Mouse (Mus musculus): ENCODE measurements around the gene Lrrc34. TPM values are rescaled to one million over a fixed set of nuclear protein-coding genes. Genes with fewer than 3 reads are reported as not detected.

Lrrc34 gene
- 0.27 and 0.68 TPM in 2 replicates for polyA plus RNA-seq (2014; fragmentation: Nextera tagmentation; extraction: Ambion mirVana)

- ATAC-seq (ENCODE audit: insufficient number of reproducible peaks, insufficient read depth, low FRiP score, low read depth) = peak; percentile 73; the same call in 1 of the 2 replicates
- Histone ChIP-seq H3K4me1 (ENCODE audit: control insufficient read depth in 2 of 2, insufficient read depth in 2 of 2, low read length in 2 of 2) (peaks cover 6 to 13% of the 10 kb centered on the region in 2 experiments), H3K4me3 (ENCODE audit: control insufficient read depth in 1 of 2, insufficient read depth in 1 of 2, low read depth in 1 of 2, low read length in 2 of 2) (peak within 1 kb of the TSS; percentile 40 to 46), H3K27ac (replicated peaks in 1 of 2; ENCODE audit: control insufficient read depth in 1 of 2, insufficient read depth in 1 of 2, low read depth in 2 of 2, low read length in 2 of 2) (no peak within 1 kb of the TSS), H3K27me3 (ENCODE audit: control insufficient read depth, insufficient read depth, low read length) (peaks cover 25% of the 10 kb centered on the region), H3K4me2 (ENCODE audit: low read length) (peak within 1 kb of the TSS; percentile 78), H3K9me3 (ENCODE audit: control insufficient read depth, low read length) (no peaks in the 10 kb centered on the region), H3K36me3 (ENCODE audit: control insufficient read depth, insufficient read depth, low read length) (no peaks in the 10 kb centered on the region), H3K9ac (ENCODE audit: low read length) (peak within 1 kb of the TSS; percentile 69)
- WGBS = 3% methylated on average over 25 of the region's 25 CpGs
Observed at GRCm38 (mm10) chr3:30647440-30648090, at the start of gene Lrrc34. Gene Lrrc34, minus strand, starts transcription at chr3:30647869.

- H3K4me2 ChIP-seq (ENCODE audit: low read length) = no peak overlapping the region
- H3K4me1 ChIP-seq (ENCODE audit: control insufficient read depth in 2 of 2, insufficient read depth in 2 of 2, low read length in 2 of 2) = 0 out of 4 replicates have a peak, but pooled peaks cover 0 to 2% of the 10 kb centered on the region in 2 experiments
- no peak overlapping the region for H3K9ac ChIP-seq (ENCODE audit: low read length)
- no peak overlapping the region for H3K4me3 ChIP-seq (ENCODE audit: control insufficient read depth in 1 of 2, insufficient read depth in 1 of 2, low read depth in 1 of 2, low read length in 2 of 2)
- 11% methylated on average over 2 of the region's 2 CpGs for WGBS
- no peaks in the 10 kb centered on the region; the same call in 1 of the 2 replicates for H3K27me3 ChIP-seq (ENCODE audit: control insufficient read depth, insufficient read depth, low read length)
- no peaks in the 10 kb centered on the region for H3K36me3 ChIP-seq (ENCODE audit: control insufficient read depth, insufficient read depth, low read length)
- ATAC-seq (ENCODE audit: insufficient number of reproducible peaks, insufficient read depth, low FRiP score, low read depth) = no peak
- no peaks in the 10 kb centered on the region for H3K9me3 ChIP-seq (ENCODE audit: control insufficient read depth, low read length)
- no peak overlapping the region for H3K27ac ChIP-seq (replicated peaks in 1 of 2; ENCODE audit: control insufficient read depth in 1 of 2, insufficient read depth in 1 of 2, low read depth in 2 of 2, low read length in 2 of 2)
Observed at GRCm38 (mm10) chr3:30696346-30696745, 48.7 kb upstream of the Lrrc34 start.

DNA sequence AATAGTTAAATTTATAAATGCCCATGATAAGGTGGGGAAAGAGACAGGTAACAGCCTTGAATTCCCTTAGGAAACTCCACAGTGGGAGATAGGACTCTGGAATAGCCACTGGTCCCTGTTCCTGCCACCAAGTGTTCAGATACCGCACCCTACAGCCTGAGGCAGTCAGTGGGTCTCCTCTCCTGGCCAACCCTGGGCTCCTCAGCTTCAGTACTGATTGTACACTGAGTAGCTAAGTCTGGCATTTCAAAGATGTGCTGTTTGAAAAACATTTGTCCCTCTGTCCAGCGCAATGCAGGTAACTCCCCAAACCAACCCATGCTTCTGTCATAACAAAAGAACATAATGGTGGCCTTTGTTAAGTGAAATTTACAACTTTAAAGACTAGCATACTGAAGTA lies 48.0 kb upstream of the Lrrc34 start:
- no peak overlapping the region for H3K4me3 ChIP-seq (ENCODE audit: control insufficient read depth in 1 of 2, insufficient read depth in 1 of 2, low read depth in 1 of 2, low read length in 2 of 2)
- WGBS = 85% methylated on average over 2 of the region's 2 CpGs
- no peak overlapping the region for H3K4me2 ChIP-seq (ENCODE audit: low read length)
- H3K27me3 ChIP-seq (ENCODE audit: control insufficient read depth, insufficient read depth, low read length) = no peaks in the 10 kb centered on the region
- H3K27ac ChIP-seq (replicated peaks in 1 of 2; ENCODE audit: control insufficient read depth in 1 of 2, insufficient read depth in 1 of 2, low read depth in 2 of 2, low read length in 2 of 2) = no peak overlapping the region
- peaks cover 0 to 4% of the 10 kb centered on the region in 2 experiments; a peak in 1 of 4 replicates for H3K4me1 ChIP-seq (ENCODE audit: control insufficient read depth in 2 of 2, insufficient read depth in 2 of 2, low read length in 2 of 2)
- no peak for ATAC-seq (ENCODE audit: insufficient number of reproducible peaks, insufficient read depth, low FRiP score, low read depth)
- no peaks in the 10 kb centered on the region for H3K9me3 ChIP-seq (ENCODE audit: control insufficient read depth, low read length)
- no peaks in the 10 kb centered on the region for H3K36me3 ChIP-seq (ENCODE audit: control insufficient read depth, insufficient read depth, low read length)
- no peak overlapping the region for H3K9ac ChIP-seq (ENCODE audit: low read length)

DNA sequence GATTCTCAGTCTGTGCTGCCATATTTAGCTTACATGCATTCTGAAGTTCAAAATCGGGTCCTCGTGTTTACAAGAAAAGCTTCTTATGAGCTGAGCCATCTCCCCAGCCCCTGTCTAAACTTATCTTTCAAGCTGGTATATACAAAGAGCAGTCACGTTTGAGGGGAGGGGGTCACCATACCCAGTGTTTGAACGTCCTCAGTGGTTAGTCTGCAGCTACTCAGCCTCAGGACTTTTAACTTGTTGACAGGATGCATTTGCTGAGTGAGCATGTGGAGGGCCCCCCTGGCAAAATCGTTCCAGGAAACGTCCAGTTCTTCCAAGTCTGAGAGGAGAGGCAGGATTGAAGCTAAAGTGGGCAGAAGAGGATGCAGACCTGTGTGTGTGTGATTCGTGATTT lies 43.3 kb upstream of the Lrrc34 start:
- WGBS = 22% methylated on average over 7 of the region's 7 CpGs
- no peak for ATAC-seq (ENCODE audit: insufficient number of reproducible peaks, insufficient read depth, low FRiP score, low read depth)

DNA sequence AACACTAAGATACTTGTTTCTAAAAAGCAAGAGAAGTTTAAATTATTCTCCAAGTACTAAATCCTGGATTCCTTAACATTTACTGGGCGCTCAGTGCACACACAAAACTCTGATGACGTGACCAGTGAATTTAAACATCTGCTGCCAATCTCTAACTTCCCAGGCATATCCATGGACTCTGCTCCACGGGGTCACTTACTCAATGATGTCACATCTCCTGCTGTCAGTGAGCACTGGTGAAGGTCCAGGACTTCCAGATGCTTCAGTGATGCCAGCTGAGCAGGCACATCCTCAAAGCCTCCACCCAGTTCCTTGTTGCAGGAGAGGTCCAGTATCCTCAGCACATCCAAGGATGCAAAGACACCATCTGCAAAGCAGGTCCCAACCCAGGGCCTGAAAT lies 39.5 kb upstream of the Lrrc34 start:
- Histone ChIP-seq H3K36me3 (ENCODE audit: control insufficient read depth, insufficient read depth, low read length) (no peaks in the 10 kb centered on the region), H3K4me1 (ENCODE audit: control insufficient read depth in 2 of 2, insufficient read depth in 2 of 2, low read length in 2 of 2) (peaks cover 2 to 4% of the 10 kb centered on the region in 2 experiments; a peak in 1 of 4 replicates), H3K9ac (ENCODE audit: low read length) (no peak overlapping the region), H3K27me3 (ENCODE audit: control insufficient read depth, insufficient read depth, low read length) (no peaks in the 10 kb centered on the region), H3K27ac (replicated peaks in 1 of 2; ENCODE audit: control insufficient read depth in 1 of 2, insufficient read depth in 1 of 2, low read depth in 2 of 2, low read length in 2 of 2) (no peak overlapping the region), H3K9me3 (ENCODE audit: control insufficient read depth, low read length) (no peaks in the 10 kb centered on the region), H3K4me3 (ENCODE audit: control insufficient read depth in 1 of 2, insufficient read depth in 1 of 2, low read depth in 1 of 2, low read length in 2 of 2) (no peak overlapping the region), H3K4me2 (ENCODE audit: low read length) (no peak overlapping the region)
- no peak for ATAC-seq (ENCODE audit: insufficient number of reproducible peaks, insufficient read depth, low FRiP score, low read depth)
- WGBS = 60% methylated on average over 3 of the region's 3 CpGs

More for the DNA sequence above, 43.3 kb upstream of the Lrrc34 start:
- H3K4me3 ChIP-seq (ENCODE audit: control insufficient read depth in 1 of 2, insufficient read depth in 1 of 2, low read depth in 1 of 2, low read length in 2 of 2) = no peak overlapping the region
- no peak overlapping the region for H3K9ac ChIP-seq (ENCODE audit: low read length)
- no peak overlapping the region for H3K4me2 ChIP-seq (ENCODE audit: low read length)
- peaks cover 2 to 6% of the 10 kb centered on the region in 2 experiments; a peak in 1 of 4 replicates for H3K4me1 ChIP-seq (ENCODE audit: control insufficient read depth in 2 of 2, insufficient read depth in 2 of 2, low read length in 2 of 2)
- H3K27ac ChIP-seq (replicated peaks in 1 of 2; ENCODE audit: control insufficient read depth in 1 of 2, insufficient read depth in 1 of 2, low read depth in 2 of 2, low read length in 2 of 2) = no peak overlapping the region
- H3K9me3 ChIP-seq (ENCODE audit: control insufficient read depth, low read length) = no peaks in the 10 kb centered on the region
- H3K36me3 ChIP-seq (ENCODE audit: control insufficient read depth, insufficient read depth, low read length) = no peaks in the 10 kb centered on the region
- no peaks in the 10 kb centered on the region for H3K27me3 ChIP-seq (ENCODE audit: control insufficient read depth, insufficient read depth, low read length)

DNA sequence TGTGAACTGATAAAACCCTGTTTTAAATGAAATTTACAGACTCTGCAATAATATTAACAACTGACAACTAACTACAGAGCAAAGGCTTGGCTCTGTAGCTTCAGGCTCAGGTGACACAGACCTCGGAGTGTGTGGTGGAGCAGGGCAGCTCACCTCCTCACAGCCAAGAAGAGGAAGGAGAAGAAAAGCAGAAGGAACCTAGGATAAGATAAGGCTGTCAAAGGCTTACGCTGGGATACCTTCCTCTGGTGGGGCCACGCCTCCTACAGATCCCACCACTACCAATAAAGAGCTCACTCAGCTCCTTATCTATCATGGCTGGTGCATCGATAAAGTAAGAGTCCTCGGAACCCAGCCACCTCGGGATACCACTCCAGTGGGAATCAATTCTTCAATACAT lies 35.5 kb upstream of the Lrrc34 start:
- 11% methylated on average over 6 of the region's 6 CpGs for WGBS
- H3K4me1 ChIP-seq (ENCODE audit: control insufficient read depth in 2 of 2, insufficient read depth in 2 of 2, low read length in 2 of 2) = peaks cover 2% of the 10 kb centered on the region in 2 experiments; a peak in 1 of 4 replicates
- no peaks in the 10 kb centered on the region for H3K36me3 ChIP-seq (ENCODE audit: control insufficient read depth, insufficient read depth, low read length)
- ATAC-seq (ENCODE audit: insufficient number of reproducible peaks, insufficient read depth, low FRiP score, low read depth) = no peak
- no peaks in the 10 kb centered on the region for H3K27me3 ChIP-seq (ENCODE audit: control insufficient read depth, insufficient read depth, low read length)
- H3K4me2 ChIP-seq (ENCODE audit: low read length) = no peak overlapping the region
- no peak overlapping the region for H3K27ac ChIP-seq (replicated peaks in 1 of 2; ENCODE audit: control insufficient read depth in 1 of 2, insufficient read depth in 1 of 2, low read depth in 2 of 2, low read length in 2 of 2)
- H3K9me3 ChIP-seq (ENCODE audit: control insufficient read depth, low read length) = no peaks in the 10 kb centered on the region
- H3K9ac ChIP-seq (ENCODE audit: low read length) = no peak overlapping the region
- H3K4me3 ChIP-seq (ENCODE audit: control insufficient read depth in 1 of 2, insufficient read depth in 1 of 2, low read depth in 1 of 2, low read length in 2 of 2) = no peak overlapping the region

DNA sequence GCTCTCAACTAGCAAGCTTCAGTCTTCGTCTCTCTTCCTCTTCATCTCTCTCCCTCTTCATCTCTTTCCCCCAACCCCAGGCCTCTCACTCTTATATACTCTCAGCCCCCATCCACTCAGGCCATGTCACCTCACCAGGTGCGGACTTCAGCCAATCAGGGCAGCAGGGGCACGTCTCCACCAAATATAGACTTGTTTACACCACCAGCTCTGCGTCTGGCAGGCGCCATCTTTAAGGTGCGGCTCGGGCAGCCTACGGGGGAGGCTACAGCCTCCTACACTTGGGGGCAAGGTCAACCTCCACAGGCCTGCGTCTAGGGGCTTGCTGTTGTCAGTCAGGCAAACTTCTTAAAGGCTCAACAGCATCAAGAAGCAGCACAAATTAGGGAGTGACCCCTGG lies 10.8 kb upstream of the Lrrc34 start:
- ATAC-seq (ENCODE audit: insufficient number of reproducible peaks, insufficient read depth, low FRiP score, low read depth) = no peak
- no peak overlapping the region for H3K27ac ChIP-seq (replicated peaks in 1 of 2; ENCODE audit: control insufficient read depth in 1 of 2, insufficient read depth in 1 of 2, low read depth in 2 of 2, low read length in 2 of 2)
- no peak overlapping the region for H3K4me2 ChIP-seq (ENCODE audit: low read length)
- 80% methylated on average over 9 of the region's 9 CpGs for WGBS
- H3K9ac ChIP-seq (ENCODE audit: low read length) = no peak overlapping the region
- no peaks in the 10 kb centered on the region for H3K4me1 ChIP-seq (ENCODE audit: control insufficient read depth in 2 of 2, insufficient read depth in 2 of 2, low read length in 2 of 2)
- no peak overlapping the region for H3K4me3 ChIP-seq (ENCODE audit: control insufficient read depth in 1 of 2, insufficient read depth in 1 of 2, low read depth in 1 of 2, low read length in 2 of 2)
- H3K27me3 ChIP-seq (ENCODE audit: control insufficient read depth, insufficient read depth, low read length) = peaks cover under 1% of the 10 kb centered on the region; the same call in 1 of the 2 replicates
- no peaks in the 10 kb centered on the region for H3K36me3 ChIP-seq (ENCODE audit: control insufficient read depth, insufficient read depth, low read length)
- no peaks in the 10 kb centered on the region for H3K9me3 ChIP-seq (ENCODE audit: control insufficient read depth, low read length)

- Histone ChIP-seq H3K36me3 (ENCODE audit: control insufficient read depth, insufficient read depth, low read length) (no peaks in the 10 kb centered on the region), H3K27ac (replicated peaks in 1 of 2; ENCODE audit: control insufficient read depth in 1 of 2, insufficient read depth in 1 of 2, low read depth in 2 of 2, low read length in 2 of 2) (no peak overlapping the region)
- no peak for ATAC-seq (ENCODE audit: insufficient number of reproducible peaks, insufficient read depth, low FRiP score, low read depth)
Observed at GRCm38 (mm10) chr3:30655937-30656336, 8.3 kb upstream of the Lrrc34 start.

More at GRCm38 (mm10) chr3:30655937-30656336, 8.3 kb upstream of the Lrrc34 start:
- 82% methylated on average over 5 of the region's 5 CpGs for WGBS
- Histone ChIP-seq H3K9me3 (ENCODE audit: control insufficient read depth, low read length) (no peaks in the 10 kb centered on the region), H3K27me3 (ENCODE audit: control insufficient read depth, insufficient read depth, low read length) (peaks cover 12% of the 10 kb centered on the region), H3K9ac (ENCODE audit: low read length) (no peak overlapping the region), H3K4me1 (ENCODE audit: control insufficient read depth in 2 of 2, insufficient read depth in 2 of 2, low read length in 2 of 2) (no peaks in the 10 kb centered on the region), H3K4me3 (ENCODE audit: control insufficient read depth in 1 of 2, insufficient read depth in 1 of 2, low read depth in 1 of 2, low read length in 2 of 2) (no peak overlapping the region), H3K4me2 (ENCODE audit: low read length) (no peak overlapping the region)

Data from heart, embryonic 14.5 days (tissue).